Mouse (Mus musculus) neutrophil, adult 5-6 weeks (primary cell): ENCODE data around the gene Zfp40. TPM values are rescaled to one million over a fixed set of nuclear protein-coding genes. Genes with fewer than 3 reads are reported as not detected.
A peak's percentile ranks its signal among the peaks of the same experiment; 100 is the strongest.

Source experiments
- ATAC-seq: fragments of 151-379, 151-347 bp; 2 replicates; pipeline ENCODE4 v1.8.0; 2017; ENCODE audit warnings: mild to moderate bottlenecking, moderate TSS enrichment; ENCODE audit not compliant: insufficient number of reproducible peaks, poor library complexity, low FRiP score, severe bottlenecking; ENCODE audit errors: extremely low read depth
- total RNA-seq: library from RNA; stranded (forward); fragments of 200-1000 nt; gene quantifications from 2 replicates; pipeline ENCODE4 v1.2.3, GENCODE M21; 2017

Zfp40 gene
- total RNA-seq = 4.7 and 10.9 TPM in 2 replicates

GRCm38 (mm10) chr17:23192453-23193379 lies at the start of gene Zfp40:
Gene Zfp40, minus strand, starts transcription at chr17:23193252.
- peak; percentile 97 for ATAC-seq

- ATAC-seq = no peak
Observed at GRCm38 (mm10) chr17:23218320-23218719, 25.3 kb upstream of the Zfp40 start.

- ATAC-seq = peak; percentile 60; the same call in 1 of the 2 replicates
Observed at GRCm38 (mm10) chr17:23199856-23200255, 6.8 kb upstream of the Zfp40 start.

GRCm38 (mm10) chr17:23193441-23193840 lies 389 bp upstream of the Zfp40 start:
- peak; percentile 60 for ATAC-seq

GRCm38 (mm10) chr17:23187680-23188079 lies 5.4 kb downstream of the Zfp40 start:
- no peak for ATAC-seq

Other genes starting within 250 kb of the Zfp40 start
- gene Vmn2r-ps130, start 132.1 kb downstream of the Zfp40 start, total RNA-seq = not detected in 2 replicates
- gene Vmn2r114, start 119.3 kb upstream of the Zfp40 start, total RNA-seq = not detected in 2 replicates
- not detected in 2 replicates for gene Vmn2r115, start 150.5 kb upstream of the Zfp40 start, total RNA-seq
- not detected in 2 replicates for gene Vmn2r116, start 191.4 kb upstream of the Zfp40 start, total RNA-seq